Mouse (Mus musculus) cerebellum, postnatal 25 days (tissue): ENCODE measurements around the gene Klhdc8b.
A peak's percentile ranks its signal among the peaks of the same experiment; 100 is the strongest.

Experiments
- DNase-seq, 2 experiments: peaks; one replicate each; pipeline ENCODE4 v3.0.0; 2021; ENCODE audit warnings: mixed read lengths in 2 of 2

Klhdc8b gene

DNA sequence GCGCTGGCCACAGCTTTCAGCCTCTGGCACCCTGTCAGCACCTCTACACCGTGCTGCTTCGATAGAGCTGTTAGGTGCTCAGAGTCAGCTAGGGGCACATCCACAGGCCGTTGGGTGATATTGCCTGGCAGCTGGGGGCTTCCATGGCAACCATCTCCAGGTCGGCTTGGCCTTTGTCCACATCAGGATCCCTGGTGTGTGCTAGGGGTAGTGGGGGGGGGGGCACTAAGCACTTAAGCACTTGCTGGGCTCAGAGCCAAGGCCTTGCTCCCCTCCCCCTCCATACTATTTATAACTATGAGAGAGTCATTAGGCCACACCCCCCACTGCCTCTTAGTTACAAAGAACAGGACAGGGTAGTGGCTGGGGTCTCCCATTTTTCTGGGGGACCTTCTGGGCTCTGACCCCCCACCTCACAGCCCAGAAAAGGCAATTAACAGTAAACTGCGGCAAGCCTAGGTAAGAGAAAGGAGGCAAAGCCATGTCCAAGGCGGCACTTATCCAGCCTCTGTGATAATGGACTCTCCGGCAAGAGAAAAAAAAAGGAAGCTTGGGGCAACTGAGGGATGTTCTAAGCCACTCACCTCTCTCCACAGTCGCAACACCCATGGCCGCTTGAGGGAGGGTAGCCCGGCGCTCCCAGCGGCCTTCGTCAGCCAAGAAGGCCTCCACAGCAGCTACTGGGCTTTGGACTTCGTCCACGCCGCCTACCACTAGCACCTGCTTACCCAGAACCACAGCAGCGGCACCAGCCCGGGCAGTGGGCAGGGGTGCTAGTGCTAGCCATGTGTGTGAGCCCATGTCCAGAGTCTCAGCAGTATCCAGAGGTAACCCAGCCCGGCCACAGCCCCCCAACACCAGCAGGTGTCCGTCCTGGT, 10.8 kb downstream of the Klhdc8b start:
- DNase-seq = peak; percentile 45 to 62

DNA sequence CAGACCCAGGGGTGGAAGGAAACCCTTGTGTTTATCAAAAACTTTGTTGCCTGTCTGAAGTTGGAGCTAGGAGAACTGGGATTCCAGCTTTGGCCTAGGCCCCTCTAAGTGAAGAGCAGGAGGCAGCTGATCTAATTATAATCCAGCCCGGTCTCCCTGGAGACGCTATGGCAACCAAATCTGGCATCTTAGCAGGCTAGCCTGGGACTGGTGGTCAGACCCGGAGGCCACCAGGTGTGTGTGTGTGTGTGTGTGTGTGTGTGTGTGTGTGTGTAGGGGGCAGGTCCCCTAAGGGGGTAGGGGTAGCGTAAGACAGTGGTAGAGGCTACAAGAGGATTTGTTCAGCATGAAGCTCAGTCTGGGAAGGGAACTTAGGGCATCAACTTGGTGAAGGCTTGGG, 11.5 kb downstream of the Klhdc8b start:
- peak in 1 of 2 experiments; percentile 58 for DNase-seq

DNA sequence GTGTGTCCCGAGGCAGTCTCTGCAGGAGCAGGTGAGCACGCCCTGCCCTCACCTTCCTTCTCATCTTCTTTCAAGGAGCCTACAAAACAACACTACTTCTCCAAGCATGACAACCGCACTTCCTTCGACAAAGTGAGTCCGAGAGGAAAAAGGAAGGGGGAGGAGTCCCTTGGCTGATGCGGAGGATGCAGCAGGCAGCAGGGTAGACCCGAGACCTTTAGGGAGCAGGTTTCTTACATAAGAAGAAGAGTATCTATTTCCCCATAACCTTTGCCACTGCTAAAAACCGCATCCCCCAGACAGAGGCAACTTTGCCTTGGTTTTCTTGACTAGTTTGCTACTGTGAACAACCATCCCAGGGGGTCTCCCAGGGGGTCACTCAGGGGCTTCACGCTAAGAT, 16.3 kb downstream of the Klhdc8b start:
- no peak for DNase-seq

DNA sequence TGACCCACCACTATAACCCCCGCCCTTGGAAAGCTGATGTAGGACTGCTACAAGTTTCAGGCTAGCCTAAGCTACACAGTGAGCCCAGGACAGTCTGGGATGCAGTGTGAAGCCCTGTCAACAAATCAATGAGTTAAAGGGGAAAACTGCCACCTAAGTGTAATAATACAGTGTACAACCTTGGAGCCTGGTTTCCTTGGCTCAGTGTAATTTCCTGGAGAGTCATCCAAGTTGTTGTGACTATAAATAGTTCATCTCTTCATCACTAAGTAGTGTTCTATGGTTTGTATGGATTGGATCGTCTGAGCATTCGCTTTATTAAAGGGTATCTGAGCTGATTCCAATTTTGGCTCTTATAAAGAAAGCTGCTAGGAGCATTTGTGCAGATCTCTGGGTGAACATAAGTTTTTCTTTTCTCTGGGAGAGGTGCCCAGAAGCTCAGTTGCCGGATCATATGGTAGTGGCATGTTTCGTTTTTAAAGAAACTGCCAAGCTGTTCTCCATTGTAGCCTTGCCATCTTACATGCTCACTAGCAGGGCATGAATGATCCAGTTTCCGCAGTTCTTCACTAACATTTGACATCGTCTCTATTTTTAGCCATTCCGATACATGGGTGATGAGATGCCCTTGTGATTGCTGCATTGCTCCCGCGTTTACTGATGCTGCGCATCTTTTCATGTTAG, 20.0 kb downstream of the Klhdc8b start:
- DNase-seq = no peak

DNA sequence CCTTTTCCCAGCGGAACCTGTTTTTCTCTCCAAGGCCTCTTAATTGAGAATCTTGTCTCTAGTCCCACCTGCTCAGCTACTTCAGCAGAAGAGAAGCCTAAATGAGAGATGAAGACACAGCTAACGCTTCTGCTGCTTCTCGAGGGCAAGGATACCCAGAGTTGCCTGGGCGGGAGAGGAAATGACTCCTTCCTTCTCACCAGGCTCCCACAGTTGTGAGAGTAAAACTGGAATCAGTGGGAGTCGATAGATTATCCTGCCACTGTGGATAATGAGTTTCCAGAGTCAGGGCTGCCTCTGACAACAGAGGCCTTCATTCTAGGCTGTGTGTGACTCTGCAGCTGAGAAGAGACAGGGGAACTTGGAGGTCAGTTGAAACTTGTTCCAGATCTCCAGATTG, 20.9 kb downstream of the Klhdc8b start:
- DNase-seq = no peak

DNA sequence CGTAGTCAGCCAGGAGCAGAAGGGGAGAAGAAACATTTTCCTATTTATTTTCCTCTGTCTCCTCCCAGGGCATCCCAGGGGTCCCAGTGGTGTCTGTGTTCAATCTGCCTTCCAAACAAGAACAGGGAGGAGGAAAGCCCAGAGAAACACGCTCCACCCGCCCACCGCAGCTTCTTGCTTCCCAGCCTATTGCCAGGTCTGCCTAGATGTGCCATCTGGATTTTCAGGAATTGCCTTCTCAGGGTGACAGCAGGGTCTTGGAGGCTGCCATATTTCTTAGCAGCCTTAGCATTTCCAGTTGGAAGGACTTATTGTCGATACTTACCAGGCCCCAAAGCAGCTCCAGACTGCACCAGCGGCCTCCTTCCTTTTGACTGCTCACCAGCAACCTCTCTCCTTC, 22.2 kb downstream of the Klhdc8b start:
- no peak for DNase-seq

DNA sequence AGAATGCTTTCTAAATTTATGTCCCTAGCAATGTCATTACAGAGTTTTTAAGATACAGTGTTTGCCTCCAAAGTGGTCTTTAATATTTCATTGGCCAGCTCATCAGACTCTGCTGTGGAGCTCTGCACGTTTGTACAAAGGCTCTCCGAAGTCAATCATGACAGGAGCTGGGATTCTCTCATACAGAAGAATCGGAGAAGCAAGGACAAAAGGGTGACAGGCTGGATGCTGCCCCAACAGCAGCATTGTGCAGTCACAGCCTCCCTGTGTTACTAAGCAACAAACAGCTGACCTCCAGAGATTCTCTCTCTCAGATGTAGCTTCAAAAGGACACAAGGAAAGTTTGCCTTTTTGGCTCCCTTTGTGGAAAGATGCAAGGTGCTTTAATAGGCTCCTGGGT, 25.2 kb downstream of the Klhdc8b start, which contains the start of gene BC048562:
Gene BC048562, plus strand, starts transcription at position 301 of the 400 bp plus-strand sequence.
- DNase-seq = no peak

DNA sequence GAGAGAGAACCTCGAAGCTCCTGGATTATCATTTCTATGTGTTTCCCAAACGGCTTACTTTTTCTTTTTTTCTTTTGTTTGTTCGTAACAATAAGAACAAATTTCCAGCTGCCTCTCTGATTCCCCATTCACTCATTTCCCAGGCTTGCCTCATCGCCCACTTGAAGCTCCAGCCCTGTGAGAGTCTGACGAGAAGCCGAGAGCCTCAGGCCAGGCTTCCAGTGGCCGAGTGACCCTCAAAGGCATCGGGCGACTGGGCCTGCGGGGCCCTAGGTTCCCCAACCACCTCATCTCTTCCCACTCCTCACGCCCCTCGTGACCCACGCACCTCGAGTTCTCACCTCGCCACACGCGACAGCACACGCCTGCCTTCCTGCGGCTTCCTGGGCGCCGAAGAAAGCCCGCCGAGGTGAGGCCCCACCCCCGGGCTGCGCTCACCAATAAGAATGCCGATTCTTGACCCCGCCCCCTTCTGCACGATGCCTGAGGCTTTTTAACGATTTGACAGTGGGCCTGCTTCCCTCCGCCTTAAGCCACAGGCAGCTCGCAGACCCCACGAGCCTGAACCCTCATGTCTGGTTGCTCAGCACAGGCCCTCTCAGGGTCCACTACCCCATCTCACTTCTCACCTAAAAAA, 29.8 kb downstream of the Klhdc8b start:
- no peak for DNase-seq

DNA sequence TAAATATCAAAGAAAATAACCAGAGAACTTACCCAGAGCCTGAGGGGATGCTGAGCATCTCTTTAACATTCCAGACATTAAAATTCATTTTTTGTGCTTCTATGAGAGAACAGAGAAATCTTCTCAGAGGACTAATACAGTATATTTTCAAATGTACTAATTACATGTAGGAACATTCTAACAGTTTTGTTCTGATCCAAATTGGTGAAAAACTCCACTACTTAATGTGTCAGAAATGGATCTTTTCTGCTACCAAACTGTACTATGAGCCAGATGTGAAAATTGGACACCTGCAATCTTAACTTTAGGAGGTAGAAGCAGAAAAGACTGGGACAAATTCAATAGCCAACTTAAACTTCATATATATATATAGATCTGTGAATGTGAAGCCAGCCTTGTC, 33.0 kb downstream of the Klhdc8b start, which contains the start of gene Ccdc36:
Gene Ccdc36, minus strand, starts transcription at position 101 of the 400 bp plus-strand sequence.
- DNase-seq = no peak

DNA sequence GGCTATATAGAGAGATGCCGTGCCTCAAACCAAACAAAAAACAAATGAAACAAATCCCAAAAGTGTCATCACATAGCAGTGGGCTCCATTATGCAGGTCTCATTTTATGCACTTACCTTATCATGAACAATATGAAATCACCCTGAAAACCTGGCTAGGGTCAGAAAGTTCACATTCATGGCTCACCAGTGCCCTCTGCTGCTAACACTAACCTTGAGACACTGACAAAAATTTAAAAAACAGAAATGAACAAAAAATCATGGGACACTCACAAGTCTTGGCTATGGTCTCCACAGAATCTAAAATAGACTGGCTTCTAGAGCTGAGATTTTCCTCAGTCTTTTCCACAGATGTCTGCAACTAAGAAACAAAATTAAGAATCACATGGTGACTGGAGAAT, 49.2 kb downstream of the Klhdc8b start:
- peak in 1 of 2 experiments; percentile 37 for DNase-seq

DNA sequence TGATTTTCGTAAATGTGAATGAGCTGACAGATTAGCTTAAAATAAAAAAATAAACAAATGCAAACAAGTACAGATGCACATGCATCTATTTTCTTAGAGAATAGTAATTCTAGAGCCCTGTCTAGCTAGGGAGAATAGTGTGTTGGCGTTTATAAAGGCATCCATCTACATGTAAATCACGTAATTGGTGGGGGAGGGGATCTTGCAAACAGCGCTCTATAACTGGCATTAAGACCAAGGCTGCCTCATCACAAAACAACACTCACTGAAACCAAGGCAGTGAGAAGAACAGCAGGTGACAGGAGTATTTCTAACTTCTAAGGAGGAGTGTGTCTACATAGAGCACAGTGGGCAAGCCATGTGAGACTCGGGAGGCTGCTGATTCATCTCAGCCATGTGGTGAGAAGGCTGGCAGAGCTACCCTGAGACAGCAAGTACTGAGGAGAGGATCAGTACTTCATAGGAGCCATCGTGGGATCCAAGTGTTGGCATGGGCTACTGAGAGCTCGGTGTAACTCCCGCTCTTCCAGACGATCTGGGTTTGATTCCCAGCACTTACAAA, 49.9 kb downstream of the Klhdc8b start:
- no peak for DNase-seq

DNA sequence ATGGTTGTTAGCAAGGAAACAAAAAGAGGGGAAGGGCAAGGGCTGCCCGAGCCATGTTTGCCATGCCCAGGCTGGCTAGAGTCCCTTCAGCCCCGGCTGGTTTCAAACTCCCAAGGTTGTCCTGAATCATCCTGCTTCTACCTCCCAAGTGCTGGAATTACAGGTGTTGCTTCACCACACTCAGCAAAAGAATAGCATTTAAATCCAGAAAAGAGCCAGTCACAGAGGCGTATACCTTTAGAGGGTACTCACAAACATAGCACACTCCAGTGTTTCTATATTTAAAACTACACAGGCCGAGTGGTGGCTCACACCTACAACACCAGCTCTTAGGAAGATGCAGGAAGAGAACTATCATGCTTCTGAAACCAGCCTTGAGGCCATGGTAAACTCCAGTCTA, 51.8 kb downstream of the Klhdc8b start:
- DNase-seq = no peak

DNA sequence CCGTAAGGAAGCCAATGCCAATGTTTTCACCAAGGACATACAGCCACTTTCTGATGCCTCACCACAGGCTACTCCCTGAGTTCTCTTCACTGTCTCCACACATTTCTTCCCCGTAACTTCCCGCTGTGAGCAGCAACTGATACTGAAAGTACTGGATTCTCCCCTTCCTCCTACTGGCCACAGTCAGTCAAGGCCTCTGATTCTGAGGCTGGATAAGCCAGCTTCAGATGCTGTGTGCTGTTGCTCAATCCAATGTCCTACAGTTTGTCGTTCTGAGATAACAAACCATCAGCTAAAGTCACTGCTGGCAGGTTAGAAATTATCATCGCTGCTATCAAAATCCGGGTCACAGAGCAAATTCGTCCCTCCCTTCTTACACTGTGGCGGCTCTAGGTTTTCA, 56.9 kb downstream of the Klhdc8b start:
- no peak for DNase-seq

DNA sequence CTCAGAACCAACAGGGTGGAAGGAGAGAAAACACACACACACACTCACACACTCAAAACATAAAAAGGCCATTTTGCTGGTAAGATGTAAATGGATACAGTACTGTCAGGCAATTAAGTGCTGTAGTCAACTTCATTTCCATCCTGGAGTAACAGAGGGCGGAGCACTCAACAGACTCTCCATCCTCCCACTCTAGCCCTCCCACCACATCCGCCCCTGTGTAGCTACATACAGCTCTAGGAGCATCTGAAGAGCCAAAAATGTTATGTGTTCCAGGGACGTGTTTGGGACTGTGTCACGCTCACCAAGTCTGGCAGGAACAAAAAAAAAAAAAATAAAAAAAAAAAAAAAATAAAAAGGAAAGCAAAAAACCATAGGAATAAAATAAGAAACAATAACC, 58.3 kb downstream of the Klhdc8b start:
- no peak for DNase-seq

DNA sequence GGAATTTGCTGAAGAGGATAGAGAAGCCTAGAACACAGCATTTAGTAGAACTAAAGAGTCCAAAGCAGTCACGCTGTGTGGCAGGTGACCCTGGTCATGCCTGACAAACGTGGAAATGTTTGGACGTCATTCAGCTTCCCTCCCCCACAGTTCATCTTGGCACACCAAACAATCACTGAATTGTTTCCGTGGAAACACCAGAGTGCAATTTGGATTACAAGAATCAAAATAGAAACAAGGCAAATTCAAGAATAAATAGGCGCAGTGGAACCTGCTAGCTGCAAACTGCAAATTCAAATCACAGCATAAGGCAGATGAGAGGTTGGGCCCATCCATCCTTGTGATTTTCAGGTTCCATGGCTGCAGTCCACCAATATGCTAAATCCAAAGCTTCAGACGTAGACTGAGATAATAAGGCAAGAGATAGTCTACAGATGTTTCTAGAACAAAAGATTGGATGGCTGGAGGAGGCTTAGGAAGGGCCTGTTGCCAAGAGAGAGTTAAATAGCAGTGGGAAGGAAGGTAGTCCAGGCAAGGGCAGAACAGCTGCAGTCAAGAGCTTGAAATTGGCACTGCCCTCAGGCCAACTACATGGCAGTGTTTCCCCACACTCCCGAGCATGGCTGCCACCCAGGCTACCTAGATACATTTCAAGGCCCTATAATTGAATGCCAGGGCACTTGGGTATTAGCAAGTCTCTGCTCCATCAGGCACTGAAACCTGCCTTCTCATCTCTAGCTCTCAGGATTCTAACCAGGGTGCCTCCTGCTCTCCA, 60.0 kb downstream of the Klhdc8b start:
- DNase-seq = peak; percentile 47 to 59

DNA sequence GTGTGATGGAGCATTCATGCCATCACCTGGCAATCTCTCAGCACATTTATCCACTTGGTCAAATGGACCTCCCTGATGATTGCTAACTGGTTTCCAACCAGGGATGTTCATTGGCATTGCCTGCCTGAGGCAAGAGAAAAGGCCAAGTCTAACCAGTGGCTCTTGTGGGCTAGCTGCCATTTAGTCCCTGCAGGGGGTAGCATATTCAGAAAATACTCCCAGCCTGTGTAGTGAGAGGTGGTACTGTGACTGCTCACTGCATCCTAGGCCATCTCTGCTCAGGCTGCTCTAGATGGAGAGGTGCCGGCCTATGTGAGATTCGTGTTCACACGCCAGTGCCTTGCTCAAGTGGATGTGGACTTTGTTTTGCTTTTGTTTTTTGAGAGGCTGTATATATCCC, 63.1 kb downstream of the Klhdc8b start:
- DNase-seq = peak; percentile 54 to 71
